Mouse (Mus musculus) telencephalon, adult 2 months (tissue): ENCODE data around the gene Syna.
A peak's percentile ranks its signal among the peaks of the same experiment; 100 is the strongest.

Experiments used
- DNase-seq: peaks from one replicate; pipeline ENCODE4 v3.0.0-alpha.2; 2011; ENCODE audit warnings: low read depth, low spot score

The Syna gene

GRCm38 (mm10) chr5:134530830-134531229 is 29.1 kb downstream of the Syna start:
- no peak for DNase-seq

- DNase-seq: no peak
Observed at GRCm38 (mm10) chr5:134528488-134528887, 31.5 kb downstream of the Syna start.

- no peak for DNase-seq
Observed at GRCm38 (mm10) chr5:134525971-134526711, 33.8 kb downstream of the Syna start.

GRCm38 (mm10) chr5:134523728-134524127 is 36.2 kb downstream of the Syna start:
- no peak for DNase-seq

GRCm38 (mm10) chr5:134522524-134522923 is 37.4 kb downstream of the Syna start:
- no peak for DNase-seq

- DNase-seq: no peak
Observed at GRCm38 (mm10) chr5:134521806-134522205, 38.2 kb downstream of the Syna start.

- DNase-seq: no peak
Observed at GRCm38 (mm10) chr5:134521131-134521530, 38.8 kb downstream of the Syna start.

GRCm38 (mm10) chr5:134520120-134520519 is 39.9 kb downstream of the Syna start:
- no peak for DNase-seq

- DNase-seq: no peak
Observed at GRCm38 (mm10) chr5:134519471-134519870, 40.5 kb downstream of the Syna start.

- peak; percentile 81 for DNase-seq
Observed at GRCm38 (mm10) chr5:134512086-134512485, 47.9 kb downstream of the Syna start.

GRCm38 (mm10) chr5:134510266-134510665 is 49.7 kb downstream of the Syna start:
- DNase-seq: no peak

- no peak for DNase-seq
Observed at GRCm38 (mm10) chr5:134508965-134509364, 51.0 kb downstream of the Syna start.
